Mouse (Mus musculus) telencephalon, adult 2 months (tissue): ENCODE results near the gene Thyn1.

Source experiments
- DNase-seq: peaks from one replicate; pipeline ENCODE4 v3.0.0-alpha.2; 2011; ENCODE audit warnings: low read depth, low spot score

Gene Thyn1

GRCm38 (mm10) chr9:27029828-27030762 is 30.6 kb downstream of the Thyn1 start, which contains the start of the genes Vps26b and Ncapd3:
Gene Vps26b, minus strand, starts transcription at chr9:27030065.
Gene Ncapd3, plus strand, starts transcription at chr9:27030175.
- peak; percentile 95 for DNase-seq

DNA sequence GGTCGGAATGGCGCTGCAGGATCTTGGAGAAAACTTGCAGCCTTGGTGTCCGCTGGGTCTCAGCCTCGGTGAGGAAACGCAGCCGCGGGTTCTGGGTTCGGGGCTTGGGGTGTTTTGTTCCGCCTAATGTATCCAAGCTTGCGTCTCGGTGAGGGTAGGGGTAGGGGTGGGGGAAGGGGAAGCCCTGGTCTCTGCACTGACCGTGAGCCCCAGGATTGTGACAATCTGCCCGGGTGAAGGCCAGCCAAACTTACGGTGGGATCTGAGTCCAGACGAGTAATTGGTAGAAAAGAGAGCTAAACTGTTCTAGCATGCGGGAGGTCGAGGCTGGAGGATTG is 31.2 kb downstream of the Thyn1 start:
- no peak for DNase-seq

GRCm38 (mm10) chr9:27043892-27044291 is 44.4 kb downstream of the Thyn1 start:
- no peak for DNase-seq

DNA sequence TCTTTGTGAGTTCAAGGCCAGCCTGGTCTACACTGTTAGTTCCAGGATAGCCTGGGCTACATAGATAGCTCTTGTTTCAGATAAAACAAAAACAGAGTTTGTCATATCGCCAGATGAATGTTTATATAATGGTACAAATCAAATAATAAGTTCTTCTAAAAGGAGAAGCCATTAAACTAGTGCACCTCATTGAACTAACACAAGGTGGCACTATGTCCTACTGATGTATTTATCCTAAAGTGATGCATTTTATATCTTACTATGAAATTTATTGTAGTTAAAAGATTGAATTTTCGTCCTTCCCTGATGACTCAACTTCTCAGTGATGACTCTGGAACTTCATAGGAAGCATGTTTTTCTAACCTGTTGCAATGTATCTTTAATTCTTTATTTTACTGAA is 50.0 kb downstream of the Thyn1 start:
- DNase-seq, result no peak
